Mouse (Mus musculus): ENCODE measurements around the gene Fbxo11. TPM values are rescaled to one million over a fixed set of nuclear protein-coding genes. Genes with fewer than 3 reads are reported as not detected.
"Not testable (repeated sequence)": the region's sequence is repeated elsewhere in the genome, so short reads cannot be mapped to it uniquely, and the experiment has no call there.

Gene Fbxo11
- polyA plus RNA-seq, 1 experiment from 2014 or later: 16.8 TPM

DNA sequence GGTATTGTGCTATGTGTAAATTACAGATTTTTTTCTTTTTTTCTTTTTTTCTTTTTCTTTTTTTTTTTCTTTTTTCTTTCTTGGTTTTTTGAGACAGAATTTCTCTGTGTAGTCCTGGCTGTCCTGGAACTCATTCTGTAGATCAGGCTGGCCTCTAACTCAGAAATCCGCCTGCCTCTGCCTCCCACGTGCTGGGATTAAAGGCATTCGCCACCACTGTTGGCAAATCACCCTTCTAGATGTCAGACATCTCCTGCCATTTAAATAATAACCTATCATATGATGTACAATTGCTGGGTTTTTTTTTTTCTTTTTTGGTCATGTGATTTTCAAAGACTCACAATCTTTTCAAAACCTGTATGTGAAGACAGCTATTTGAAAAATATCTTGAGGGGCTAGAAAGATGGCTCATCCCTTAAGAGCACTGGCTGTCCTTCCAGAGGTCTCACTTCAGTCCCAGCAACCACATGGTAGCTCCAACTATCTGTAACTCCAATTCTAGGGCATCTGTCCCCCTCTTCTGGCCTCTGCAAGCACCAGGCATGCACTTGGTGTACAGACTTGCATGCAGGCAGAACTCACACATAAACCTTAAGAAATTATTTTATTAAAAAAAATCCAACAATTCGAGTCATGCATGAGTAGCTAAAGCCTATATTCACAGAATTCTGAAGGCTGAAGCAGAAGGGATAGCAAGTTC, 2.3 kb upstream of the Fbxo11 start:
- DNase-seq (ENCODE audit: low spot score): no peak

DNA sequence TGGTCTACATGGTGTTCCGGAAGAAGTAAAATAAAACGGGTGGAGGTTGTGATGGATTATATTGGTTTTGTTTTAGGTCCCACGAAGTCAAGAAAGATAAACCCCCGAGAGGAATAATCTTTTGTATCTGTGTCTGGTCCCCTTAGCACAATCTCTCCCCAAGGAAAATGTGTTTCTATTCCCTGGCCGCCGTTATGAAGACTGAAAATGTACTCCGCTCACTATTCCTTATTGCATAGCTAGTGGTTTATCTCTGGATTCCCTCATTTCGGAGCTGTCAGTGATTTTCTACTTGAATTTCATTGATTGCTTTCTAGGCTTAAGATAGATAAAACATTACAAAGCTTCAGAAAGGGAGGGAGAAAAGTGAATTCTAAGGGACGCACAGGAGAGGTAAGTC, 1.7 kb upstream of the Fbxo11 start:
- no peak for DNase-seq (ENCODE audit: low spot score)

DNA sequence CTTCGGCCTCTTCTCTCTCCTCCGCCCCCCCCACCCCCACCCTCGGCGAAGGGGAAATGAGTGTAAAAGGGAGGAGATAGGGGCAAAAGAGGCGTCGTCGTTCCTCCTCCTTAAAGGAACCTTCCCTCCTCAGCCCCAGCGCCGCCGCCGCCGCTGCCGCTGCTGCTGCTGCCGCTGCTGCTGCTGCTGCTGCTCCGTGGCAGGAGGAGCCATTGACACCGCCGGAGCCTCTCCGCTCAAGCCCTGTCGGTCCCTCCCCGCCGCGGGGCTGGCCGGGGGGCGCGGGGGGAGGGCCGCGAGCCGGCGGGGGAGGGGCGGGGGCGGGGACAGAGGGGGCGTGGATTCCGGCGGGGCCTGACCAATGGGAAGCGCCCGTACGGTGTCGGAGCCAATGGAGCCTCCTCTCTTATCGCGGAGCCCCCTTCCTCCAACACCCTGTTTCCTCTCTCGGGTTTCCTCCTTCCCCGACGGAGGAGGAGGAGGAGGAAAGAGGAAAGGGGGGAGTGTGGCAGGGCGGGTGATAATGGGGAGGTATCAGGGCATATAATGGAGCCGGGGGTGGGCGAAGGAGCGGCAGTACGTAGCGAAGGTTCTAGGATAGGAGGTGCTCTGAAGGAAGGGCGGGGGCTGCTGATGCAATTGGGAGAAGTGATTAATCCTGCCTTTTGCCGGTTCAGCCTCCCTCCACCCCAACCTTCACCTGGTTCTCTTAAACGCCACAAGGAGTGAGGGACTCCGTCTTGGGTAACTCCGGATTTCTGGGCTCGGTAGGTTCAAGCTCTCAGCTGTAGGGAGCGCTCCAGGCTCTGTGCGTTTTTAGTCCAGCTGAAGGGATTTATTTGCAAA, 933 bp upstream of the Fbxo11 start:
- peak; percentile 93 for DNase-seq (ENCODE audit: low spot score)

DNA sequence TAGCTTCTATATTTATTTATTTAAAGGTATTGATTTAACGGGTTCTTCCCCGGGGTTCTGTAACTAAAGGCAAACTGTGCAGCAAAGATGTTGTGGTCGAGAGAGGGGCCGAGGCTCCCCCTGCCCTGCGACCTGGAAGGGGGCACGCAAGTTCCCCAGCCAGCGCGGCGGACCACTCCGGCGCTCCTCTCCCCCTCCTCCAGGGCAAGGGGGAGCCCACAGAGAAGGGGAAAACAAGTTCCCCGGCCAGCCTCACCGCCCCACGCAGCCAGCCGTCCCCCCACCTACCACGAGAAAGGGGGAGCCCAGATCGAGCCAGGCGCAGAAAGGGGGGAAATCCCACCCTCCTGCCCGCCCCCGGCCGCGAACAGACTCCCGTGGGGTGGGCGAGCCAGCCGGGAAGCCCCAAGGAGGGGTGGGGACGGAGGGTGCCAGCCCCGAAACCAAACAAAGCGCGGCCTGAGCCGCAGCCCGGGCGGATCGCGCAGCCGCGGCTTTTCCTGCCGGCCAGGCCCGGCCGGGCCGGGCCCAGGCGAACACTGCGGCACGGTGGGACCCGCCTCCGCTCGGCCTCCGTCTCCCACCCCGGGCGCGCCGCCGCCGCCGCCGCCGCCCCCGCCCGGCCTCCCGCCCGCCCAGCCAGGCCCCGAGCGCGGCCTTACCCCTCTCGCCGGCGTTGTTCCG, 602 bp downstream of the Fbxo11 start:
- DNase-seq (ENCODE audit: low spot score): peak; percentile 55

DNA sequence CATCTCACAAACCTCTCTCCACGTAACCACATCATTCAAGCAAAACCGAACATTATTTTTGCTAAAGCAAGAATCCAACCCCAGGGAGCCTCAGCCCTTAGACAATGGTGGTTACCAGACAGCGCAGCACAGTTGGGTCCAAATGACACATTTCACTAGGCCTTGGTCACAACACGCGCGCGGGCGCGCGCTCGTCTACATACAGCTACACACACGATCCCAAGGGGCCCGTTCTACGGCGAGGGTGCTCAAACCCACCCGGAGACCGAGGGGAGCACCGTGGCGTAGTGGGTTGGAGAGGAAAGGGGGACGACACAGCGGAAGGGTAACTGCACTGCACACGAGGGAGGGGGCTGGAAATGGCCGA, 1.1 kb downstream of the Fbxo11 start:
- DNase-seq (ENCODE audit: low spot score): peak; percentile 79

DNA sequence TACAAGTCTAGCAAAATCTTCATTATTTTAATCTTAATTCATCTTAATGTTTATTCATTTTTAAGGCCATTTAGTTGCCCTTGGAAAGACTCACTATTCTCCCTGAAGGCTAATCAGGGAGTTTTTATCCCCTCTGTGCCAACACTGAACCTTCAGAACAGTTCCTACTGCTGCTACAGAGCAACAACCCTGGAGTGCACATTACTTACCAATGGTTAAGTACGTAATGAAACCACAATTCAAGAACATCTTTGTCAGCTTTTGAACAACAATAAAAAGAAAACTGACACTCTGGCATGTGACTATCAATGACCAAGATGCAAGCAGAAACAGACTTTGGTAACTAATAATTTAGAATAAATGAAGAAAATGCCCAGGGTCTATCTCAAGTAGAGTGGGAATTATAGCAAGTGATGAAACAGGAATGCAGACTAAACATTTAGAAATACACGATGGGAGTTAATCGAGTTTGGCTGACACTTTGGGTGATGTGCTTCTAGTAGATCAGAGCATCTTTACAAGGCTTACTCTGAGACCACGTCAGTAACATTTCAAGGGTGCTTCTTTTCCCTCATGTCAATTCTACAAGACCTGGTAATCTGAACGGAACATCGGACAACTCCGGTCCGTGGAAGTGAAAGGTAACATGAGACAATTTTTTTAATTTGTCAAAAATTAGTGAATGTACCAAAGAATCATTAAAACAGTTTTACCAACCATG, 2.1 kb downstream of the Fbxo11 start:
- no peak for DNase-seq (ENCODE audit: low spot score)

DNA sequence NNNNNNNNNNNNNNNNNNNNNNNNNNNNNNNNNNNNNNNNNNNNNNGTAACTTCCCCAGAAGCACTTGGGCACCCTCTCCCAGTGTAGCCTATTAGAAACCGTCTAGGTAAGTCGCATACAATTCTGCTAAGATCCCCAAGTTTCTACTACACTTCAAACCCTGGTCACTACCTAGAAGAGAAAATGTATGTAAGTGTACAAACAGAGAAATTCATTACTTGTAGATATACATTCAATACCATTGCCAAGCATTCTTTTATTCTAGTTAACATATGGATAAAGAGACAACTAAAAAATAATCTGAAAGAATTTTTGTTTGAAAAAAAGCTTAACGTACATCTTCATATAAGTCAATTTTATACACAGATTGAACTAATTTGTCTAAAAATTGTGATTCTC, 3.1 kb downstream of the Fbxo11 start:
- DNase-seq (ENCODE audit: low spot score): no peak

DNA sequence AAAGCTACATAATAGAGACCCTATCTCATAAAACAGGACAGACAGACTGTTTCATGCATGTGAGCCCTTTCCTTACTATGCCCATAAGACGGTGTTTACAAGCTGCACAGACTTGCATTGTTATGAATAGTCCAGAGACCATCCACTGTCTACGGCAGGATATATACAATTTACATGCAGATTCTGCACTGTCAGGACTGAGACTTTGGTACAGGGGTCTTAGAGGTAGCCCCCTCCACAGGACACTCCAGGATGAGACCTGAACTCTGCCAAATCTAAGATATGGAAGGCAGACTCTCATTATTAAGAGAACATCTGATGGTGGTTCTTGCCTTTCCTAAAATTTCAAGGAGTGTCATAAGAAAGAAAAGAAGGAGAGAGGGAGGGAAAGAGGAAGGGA, 6.8 kb downstream of the Fbxo11 start:
- DNase-seq (ENCODE audit: low spot score): no peak

DNA sequence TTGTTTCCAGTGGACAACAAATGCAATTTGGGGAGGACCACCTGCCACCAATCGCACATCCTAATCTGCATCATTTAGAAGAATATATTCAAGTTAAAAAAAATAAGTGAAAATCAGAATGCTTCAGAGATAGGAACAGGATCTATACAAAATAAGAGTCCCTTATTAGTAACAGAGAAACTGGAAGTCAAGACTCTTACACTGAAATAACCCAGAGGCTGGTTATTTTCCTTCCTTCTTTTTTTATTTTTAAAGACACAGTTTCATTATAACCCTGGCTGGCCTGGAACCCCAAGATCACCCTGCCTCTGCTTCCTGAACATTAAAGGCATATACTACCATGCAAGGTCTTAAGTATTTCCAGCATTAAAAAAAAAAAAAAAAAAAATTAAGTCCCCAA, 7.2 kb downstream of the Fbxo11 start:
- DNase-seq (ENCODE audit: low spot score): no peak

DNA sequence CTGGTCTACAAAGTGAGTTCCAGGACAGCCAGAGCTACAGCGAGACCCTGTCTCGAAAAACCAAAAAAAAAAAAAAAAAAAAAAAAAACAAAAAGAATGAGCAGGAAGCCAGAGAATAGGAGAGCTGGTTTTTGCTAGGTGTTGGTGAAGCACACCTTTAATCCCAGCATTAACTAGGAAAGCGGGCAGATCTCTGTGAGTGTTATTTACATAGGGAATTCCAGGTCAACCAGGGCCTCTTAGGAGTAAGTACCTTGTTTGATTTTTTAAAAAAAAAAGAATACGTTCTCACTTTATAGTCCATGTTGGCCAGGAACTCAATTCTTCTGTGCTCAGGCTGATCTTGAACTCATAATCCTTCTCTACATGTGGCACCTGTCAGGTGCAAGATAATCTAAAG, 13.4 kb downstream of the Fbxo11 start:
- no peak for DNase-seq (ENCODE audit: low spot score)

DNA sequence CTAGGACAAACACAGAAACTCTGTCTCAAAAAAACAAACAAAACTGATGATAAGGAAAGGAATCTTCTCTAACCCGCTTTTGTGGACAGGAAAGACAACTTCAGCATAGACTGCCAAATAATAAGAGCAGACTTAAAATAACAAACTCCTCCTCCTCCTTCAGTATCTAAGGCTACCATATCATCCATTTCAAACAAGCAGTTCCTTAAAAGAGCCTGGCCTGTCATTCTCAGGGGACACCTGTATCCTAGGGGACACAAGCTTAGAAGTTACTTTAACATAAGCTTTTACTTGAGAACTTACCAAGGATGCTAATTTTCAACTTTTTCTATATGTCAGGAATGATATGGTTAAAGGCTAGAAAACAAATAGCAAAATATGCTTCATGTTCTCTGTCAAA, 14.2 kb downstream of the Fbxo11 start:
- no peak for DNase-seq (ENCODE audit: low spot score)

DNA sequence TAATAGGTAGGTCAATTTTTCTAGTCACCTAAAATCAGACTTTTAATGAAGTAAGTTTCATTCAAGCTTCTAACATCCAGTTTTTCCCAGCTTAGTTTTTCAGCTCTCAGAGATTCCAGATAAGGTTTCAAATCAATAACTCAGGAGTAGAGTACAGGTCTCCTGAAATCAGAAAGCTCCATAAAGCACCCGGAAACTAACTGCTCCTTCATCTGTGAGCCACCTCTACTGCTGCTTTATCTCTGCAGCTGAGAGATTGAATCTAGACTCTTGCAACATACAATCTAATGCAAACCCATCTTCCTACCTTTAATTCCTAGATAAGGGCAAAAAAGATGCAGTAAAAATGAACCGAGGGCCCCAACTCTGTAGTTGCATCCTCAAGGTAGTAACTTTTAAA, 14.8 kb downstream of the Fbxo11 start:
- no peak for DNase-seq (ENCODE audit: low spot score)

DNA sequence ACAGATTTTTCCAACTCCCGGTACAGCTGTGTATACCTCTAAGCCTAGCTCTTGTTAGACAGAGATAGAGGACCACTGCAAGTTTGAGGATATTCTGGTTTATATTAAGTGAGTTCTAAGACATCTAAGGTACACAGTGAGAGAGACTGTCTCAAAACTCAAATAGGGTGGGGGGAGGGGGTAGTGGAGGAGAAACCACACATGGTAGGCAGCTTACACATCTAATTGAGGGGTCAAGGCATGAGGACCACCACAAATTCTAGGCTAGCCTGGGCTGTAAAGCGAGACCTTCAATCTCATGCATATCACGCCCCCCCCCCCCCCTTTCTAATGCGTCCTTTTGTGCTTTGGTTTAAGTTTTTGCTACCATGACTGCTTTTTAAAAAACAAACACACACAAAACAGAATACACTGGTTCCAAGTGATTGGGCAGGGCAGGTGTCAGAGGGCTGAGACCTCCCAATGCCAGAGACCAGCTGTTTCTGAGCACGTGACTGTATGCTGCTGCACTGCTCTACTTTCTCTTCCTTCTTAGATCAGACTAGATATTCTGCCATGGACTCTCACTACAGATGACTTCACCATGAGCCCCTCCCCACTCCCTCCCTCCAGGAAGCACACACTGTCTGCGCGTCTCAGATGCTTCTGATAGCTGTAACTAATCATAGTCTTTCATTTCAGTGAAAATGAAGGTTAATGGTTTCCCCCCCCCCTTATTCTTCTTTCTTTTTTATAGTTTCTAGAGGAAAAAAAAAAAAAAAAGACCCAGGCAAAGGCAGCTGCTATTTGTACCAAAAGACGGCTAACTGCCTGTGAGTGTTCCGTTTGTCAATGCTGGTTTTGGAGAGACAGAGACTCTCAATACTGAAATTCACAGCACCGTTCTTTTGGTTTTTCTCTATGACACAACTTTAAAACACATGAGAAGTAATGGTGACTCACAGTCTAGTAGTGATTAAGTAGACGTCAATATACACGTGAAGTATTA, 22.7 kb downstream of the Fbxo11 start:
- peak; percentile 87 for DNase-seq (ENCODE audit: low spot score)

DNA sequence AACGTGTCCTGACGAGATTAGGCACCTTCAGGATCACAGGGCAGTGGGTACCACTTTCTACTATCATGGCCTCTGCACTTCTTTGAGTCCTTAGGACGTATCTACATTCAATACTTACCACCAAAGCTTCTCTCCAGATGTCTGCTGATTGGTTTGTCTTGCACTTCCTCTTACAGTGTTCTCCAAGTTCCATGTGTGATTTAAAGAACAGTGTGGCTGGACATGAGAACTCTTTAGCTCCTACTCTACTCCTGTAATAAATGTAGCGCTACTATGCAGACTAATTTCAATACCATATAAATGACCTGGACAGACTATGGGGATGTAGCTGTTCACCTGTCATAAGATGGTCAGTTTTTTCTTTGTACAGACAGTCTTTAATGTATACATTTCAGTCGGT, 24.3 kb downstream of the Fbxo11 start:
- DNase-seq (ENCODE audit: low spot score): no peak

DNA sequence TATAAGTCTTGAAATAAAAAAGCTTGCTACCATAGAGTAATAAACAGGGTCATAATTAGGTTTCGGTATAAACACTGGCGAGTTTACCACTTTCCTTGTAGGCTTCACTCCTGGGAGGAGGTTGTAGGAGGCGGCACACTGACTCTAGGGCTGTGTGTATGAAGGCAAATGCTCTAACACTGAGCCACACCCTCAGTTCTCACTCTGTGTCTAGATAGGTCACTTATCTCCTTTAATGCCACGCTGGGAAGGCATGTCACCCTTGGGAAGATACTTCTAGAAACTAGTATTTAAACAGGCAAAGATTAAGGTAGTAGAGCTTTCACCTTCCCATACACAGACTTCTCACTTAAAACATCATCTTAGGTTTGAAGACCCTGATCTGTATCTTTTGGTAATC, 30.7 kb downstream of the Fbxo11 start:
- DNase-seq (ENCODE audit: low spot score): no peak

DNA sequence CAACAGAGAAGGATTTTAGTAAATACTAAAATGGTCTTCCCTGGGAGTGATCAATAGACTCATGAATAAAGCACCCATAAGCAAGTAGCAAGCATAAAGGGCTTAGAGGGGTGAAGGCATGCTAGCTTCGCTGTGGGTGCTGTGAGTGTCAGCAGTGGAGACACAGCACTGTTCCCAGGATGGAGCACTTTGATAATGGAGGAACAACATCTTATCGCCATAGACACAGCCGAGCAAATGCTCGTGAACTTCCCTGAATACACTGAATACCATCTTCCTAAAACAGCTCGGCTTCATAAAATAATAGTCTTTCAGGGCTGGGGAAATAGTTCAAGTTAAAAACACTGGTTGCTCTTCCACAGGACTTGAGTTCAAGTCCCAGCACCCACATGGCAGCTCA, 33.3 kb downstream of the Fbxo11 start:
- no peak for DNase-seq (ENCODE audit: low spot score)

DNA sequence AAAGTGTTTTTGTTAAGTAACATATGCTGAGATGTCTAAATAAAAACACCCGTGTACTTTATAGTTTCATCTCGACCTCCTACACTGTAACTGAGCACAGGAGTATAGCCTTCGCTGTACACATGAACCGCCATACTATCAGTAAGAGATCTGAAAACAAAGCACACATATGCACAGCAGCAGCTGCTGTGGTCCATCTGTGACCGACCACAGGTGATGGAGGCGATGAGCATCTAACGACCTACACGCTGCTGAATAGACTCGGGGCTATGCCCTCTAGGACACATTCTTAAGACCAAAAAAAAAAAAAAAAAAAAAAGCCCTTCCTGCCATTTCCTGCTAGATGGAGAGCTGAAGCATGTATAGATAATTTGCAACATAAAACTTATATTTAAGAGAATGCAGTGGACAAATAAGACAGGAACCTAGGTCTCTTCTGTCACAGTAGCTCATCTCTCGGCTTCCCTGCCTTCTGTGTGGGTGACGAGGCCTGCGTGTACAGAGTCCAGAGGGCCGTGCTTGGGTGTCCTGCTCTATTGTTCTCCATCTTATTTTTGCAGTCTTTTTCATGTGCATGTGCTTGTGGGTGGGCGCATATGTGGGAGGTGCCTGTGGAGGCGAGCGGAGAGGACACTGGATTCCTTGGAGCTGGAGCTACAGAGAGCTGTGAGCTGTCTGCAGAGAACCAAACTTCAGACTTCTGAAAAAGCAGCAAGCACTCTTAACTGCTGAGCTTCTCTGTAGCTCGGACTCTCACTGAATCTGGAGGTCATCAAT, 35.7 kb downstream of the Fbxo11 start:
- no peak for DNase-seq (ENCODE audit: low spot score)

DNA sequence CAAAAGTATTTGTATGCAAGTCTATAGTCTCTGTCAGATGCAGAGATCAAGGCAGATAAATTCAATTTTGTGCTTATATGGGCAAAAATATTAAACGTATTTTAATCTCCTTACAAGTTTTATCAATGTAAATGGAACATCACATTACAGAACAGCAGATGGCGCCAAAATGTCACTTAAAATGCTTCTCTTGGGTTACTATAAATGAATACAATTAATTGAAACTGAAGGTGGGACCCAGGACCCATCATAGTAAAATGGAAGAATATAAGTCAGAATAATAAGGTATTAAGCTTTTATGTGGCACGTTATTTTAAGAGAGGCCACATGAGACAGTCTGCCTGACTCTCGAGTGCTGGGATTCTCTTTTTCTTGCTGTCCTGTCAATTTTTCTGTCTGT, 39.9 kb downstream of the Fbxo11 start:
- DNase-seq (ENCODE audit: low spot score): peak; percentile 77

DNA sequence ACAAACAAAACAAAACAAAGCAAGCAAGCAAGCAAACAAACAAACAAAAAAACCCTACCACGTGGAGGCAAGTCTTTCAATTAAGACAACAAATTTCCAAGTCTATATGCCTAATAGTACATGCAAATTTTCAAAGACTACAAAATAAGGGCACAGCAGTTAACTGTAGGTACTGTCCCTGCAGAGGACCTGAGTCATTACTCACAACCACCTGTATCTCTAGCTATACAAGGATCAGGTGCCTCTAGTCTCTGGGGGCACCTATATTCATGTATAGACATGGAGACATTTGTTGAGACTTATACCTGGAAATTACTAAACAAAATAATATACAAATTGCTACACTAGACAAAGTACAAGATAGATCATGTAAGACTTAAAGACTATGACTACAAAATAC, 41.2 kb downstream of the Fbxo11 start:
- DNase-seq (ENCODE audit: low spot score): no peak

DNA sequence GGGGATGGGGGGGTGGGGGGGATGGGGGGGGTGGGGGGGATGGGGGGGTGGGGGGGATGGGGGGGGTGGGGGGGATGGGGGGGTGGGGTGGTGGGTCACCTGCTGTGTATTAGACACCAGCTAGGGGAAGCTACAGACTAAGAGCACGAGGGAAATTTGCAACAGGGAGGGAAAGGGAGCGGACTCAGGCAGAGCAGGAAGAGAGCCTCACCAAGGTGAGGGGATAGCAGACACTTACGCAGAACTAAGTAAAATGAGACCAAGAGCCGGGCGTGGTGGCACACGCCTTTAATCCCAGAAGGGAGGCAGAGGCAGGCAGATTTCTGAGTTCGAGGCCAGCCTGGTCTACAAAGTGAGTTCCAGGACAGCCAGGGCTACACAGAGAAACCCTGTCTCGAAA, 49.1 kb downstream of the Fbxo11 start:
- not testable (repeated sequence) for DNase-seq (ENCODE audit: low spot score)

Data from thymus, postnatal 0 days (tissue).